Mouse (Mus musculus) lung, postnatal 14 days (tissue): ENCODE results near the gene Fam111a.

Experiments used
- DNase-seq: peaks from one replicate; pipeline ENCODE4 v3.0.0; 2021

Gene Fam111a

DNA sequence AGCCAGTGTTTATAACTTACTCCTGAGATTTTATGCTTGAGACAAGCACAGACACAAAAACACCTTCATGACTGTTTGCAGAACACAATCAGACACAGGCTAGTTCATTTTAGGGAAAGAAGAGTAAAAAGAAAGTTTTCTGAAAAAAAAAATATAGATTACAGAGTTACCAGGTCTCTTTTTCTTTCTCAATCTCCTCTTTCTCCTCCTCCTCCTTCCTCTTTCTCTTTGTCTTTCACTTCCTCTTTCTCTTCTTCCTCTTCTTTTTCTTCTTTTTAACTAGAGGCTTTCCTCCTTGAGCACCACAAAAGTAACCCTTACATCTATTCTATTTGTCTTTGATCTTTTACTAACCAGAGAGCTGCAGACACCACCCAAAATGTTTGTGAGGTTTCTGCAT, 18.7 kb downstream of the Fam111a start:
- no peak for DNase-seq

DNA sequence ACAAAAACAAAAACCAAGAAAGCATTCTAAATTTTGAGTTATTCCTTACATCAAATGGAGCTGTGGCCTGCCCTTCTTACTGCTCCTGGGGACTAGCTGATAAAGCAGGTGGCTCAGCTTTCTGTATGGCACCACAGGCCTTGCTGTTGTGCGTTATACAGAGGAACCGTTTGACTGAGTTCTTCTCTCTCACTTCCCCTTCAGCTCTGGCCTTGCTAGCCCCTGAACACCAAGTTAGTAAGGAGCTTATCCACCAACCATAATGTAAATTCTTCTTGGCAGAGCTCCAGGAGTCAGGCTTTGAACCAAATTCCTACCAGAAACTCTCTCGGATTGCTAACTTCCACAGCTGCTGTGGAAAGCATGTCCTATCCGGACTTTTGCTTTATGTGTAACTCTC, 21.5 kb downstream of the Fam111a start:
- no peak for DNase-seq

GRCm38 (mm10) chr19:12570866-12571265, 25.3 kb downstream of the Fam111a start:
- DNase-seq = no peak

- DNase-seq = no peak
These were observed 26.1 kb downstream of the Fam111a start for GRCm38 (mm10) chr19:12571687-12572086.

GRCm38 (mm10) chr19:12572614-12573265, 27.2 kb downstream of the Fam111a start:
- no peak for DNase-seq

- DNase-seq = peak; percentile 88
These were observed 27.9 kb downstream of the Fam111a start for GRCm38 (mm10) chr19:12573266-12574011.

DNA sequence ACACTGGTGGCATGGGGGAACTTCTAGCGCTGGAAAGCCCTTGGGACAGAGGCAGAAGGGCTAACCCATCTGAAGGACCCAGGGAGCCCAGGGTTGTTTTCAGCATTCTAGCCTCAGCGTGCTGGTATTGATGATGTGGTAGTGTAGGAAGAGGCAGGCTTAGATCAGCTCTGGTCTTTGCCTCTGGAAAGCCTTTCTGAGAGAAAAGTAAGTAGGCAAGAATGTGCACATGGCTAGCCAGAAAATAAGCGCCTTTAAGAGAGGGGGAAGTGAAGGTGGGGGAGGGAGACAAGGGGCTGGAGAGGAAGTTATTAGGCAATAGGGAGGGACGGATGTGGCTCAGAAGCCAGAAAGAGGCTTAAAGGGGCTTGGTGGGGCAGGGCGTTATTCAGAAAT, 28.5 kb downstream of the Fam111a start:
- DNase-seq = peak; percentile 30

- DNase-seq = no peak
These were observed 29.6 kb downstream of the Fam111a start for GRCm38 (mm10) chr19:12575107-12575506.

DNA sequence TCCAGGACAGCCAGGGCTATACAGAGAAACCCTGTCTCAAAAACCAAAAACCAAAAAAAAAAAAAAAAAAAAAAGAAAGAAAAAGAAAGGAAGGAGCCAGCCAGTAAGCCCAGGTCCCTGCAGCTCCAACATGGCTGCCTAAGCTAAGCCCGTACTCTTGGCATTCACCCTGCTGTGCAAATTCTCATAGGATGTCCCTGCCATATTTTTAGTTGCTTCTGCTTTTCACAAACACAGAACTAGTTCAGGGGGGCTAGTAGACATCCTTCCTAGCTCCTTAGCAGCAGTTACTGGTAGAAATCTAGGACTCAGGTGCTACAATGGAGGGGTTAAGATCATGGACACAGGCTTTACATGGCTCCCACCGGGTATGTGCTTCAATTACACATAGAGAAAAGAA, 30.0 kb downstream of the Fam111a start:
- DNase-seq = no peak

DNA sequence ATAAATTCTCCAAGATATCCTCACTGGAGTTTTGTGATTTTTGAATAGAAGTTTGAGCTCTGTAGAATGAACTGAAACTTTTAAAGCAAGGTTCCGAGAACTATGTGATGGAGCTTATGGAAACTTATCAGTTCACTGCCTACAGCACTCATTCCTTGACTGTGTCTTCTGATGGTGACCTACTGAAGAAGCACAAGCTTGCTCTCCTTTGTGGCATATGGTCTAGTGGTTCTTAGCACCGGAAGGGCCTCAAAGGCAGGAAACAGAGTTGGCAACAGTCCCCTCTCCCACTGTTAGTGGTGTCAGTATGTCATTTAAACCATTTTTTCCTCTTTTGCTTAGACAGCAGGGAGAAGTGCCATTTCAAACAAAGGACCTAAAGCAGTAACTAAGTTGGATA, 31.1 kb downstream of the Fam111a start:
- no peak for DNase-seq

DNA sequence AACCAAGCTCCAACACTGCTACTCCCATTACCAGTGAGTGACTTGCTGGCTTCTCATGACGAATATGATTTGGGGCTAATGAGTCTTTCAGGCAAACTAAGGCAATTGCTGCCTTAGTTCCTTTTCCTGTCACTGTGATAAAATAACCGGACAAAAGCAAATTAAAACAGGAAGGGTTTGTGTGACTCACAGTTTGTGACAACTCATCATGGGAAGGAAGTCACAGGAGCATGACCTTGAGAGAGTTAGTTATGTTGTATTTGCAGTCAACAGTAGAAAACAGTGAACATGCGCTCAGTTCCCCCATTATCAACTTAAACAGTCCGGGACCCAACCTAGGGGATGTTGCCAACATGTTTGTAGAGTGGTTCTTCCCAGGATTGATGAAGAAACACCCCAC, 39.8 kb downstream of the Fam111a start:
- DNase-seq = no peak

DNA sequence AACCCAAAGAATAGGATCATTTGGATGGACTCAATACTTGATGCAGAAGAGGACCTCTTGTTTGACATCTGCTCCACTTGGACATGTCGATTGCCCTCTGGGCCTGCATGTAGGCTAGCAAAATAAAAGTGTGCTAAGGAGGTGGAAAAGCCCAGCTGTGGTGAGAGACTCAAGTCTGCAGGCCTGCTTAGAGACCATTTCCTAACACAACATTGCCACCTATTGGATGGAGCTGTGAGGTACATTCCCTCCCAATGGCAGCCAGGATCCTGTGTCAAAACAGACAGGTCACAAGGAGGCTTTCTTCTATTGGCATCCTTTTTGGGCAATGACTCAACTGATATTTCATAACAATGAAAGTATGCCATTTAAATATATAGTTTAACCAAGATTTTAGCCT, 46.4 kb downstream of the Fam111a start:
- DNase-seq = peak; percentile 73

GRCm38 (mm10) chr19:12595135-12595529, 49.6 kb downstream of the Fam111a start:
- DNase-seq = no peak

DNA sequence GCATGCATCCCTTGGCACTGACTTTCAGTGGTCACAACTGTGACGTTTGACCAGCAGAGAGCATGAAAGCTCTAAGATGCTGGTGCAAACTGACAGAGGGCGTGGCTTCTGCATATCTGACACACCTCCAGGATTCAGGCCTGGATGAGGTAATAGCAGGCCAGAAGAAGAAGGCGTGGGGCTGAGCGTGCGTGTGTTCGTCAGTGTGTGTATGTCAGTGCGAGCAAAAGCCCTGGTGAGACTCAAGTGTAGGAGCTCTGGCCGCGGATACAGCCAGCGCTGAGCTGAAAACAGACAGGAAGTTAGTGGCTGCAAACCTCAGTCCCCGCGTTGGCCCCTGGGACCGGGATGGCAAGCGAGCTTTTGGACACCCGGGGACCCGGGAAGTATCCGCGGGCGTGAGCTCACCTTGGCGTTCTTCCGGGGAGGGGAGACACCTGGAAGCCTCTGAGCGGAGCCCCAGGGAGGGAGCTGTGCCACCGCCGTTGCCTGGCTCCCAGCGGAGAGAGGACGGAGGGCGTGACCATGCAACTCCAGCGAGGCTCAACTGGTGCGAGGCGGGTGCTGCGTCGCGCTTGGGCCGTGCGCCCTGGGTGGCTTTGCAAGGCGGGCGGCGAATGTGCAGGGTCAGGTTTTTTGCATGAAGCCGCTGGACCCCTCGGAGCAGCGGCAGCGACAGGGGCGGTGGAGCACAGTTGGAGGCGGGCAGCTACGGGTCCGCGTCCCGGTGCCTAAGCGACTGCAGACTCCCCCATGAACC, 50.2 kb downstream of the Fam111a start:
- peak; percentile 54 for DNase-seq

DNA sequence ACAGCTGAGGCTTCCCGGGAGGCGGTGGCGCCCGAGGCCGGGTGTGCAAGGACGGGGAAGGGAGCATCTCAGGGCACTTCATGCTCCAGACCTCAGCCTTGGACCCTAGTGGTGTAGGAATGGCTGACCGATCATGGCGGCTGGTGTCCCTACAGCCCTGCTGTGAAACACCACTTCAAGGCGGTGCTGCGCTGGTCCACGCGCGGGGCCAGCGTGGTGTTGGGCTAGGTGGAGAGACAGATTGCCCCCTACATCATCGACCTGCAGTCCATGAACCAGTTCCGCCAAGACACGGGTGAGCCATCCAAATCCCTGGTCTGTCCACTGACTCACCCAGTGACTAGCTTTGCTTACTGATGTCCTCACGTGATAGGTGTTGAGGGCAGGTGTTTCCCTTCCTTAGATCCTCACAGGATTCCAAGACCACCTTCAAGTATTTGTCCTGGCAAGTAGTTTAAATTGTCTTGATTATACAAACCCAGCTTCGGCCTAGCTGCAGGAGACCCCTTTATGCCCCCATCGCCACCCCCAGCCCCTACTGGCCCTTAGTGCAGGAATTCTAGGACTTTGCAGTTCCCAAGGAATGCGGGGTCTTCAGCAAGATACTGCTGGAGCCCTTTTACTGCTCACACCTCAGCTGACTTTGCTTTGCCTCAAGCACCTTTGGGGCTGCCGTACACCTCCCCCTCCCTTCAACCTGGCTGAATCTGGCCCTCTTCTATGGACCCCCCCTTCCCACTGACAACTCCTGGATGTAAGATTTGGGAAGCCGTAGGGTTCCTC, 50.9 kb downstream of the Fam111a start:
- no peak for DNase-seq

- DNase-seq = no peak
These were observed 51.5 kb downstream of the Fam111a start for GRCm38 (mm10) chr19:12597073-12597405.

- no peak for DNase-seq
These were observed 53.1 kb downstream of the Fam111a start for GRCm38 (mm10) chr19:12598674-12599073.

DNA sequence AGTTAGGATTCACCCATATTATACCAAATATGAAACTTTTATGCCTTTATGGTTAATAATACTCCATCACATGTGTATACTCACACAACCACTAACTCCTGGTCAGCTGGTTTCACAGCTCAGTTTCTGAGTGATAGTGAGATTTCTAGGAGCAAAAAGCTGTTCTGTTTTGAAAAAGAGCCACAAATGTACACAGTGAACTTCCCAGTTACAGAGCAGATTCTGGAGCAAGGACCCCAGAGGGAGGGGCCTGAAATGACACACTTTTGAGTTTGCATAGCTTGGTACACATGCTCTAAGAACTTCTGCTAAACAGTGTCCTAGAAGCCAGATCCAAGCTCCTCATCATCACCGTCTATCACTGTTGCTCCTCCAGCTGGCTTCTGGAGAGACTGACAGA, 54.1 kb downstream of the Fam111a start, which contains the start of gene Gm4952:
Gm4952 (plus strand) TSS at position 301 of the 400 bp plus-strand sequence.
- no peak for DNase-seq

- no peak for DNase-seq
These were observed 55.3 kb downstream of the Fam111a start for GRCm38 (mm10) chr19:12600684-12601480.

DNA sequence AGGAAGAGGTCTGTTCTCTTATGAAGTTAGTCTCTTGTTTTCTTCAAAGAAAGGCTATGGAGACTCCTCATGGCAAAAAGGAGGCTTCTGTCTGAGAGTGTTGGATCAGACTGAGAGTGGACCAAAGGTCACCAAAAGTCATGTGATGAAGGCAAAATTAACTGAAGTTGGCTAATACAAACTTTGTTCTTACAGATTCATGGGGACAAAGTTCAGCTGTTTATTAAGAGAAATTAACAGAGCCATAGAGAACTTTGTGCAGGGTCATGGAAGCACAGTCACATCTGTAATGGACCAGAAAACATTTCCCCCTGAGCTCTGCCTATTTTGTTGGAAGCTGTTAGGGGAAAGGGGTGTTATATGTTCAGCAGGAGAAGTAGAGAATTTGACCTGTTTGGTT, 62.8 kb downstream of the Fam111a start:
- DNase-seq = no peak

DNA sequence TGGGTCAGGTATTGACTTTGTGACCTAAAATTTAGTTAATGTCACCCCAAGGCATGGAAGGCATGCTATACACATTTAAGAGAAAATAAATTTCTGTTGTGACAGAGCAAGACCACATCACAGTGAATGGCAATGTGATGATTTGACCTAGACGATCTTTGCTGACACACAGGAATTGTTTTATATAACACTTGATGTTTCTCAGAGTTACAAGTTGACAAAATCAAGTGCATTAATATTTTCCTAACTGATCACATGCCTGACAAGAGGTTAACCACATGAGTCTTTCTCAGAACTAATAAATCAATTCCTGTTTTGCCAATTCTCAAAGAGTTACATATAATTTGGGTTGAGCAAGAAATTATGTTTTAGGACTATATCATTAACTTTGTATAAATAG, 68.1 kb downstream of the Fam111a start:
- no peak for DNase-seq

- DNase-seq = no peak
These were observed 87.6 kb downstream of the Fam111a start, which contains the start of gene Glyat for GRCm38 (mm10) chr19:12633176-12633575. Gene Glyat (plus strand): TSS chr19:12633308.
